Mouse (Mus musculus) heart, embryonic 13.5 days (tissue): ENCODE results near the gene Mrpl51. TPM values are rescaled to one million over a fixed set of nuclear protein-coding genes. Genes with fewer than 3 reads are reported as not detected.
A peak's percentile ranks its signal among the peaks of the same experiment; 100 is the strongest.

Experiments
- ATAC-seq: fragments of 200-750 bp; cut with Nextera tagmentation; 2 replicates; pipeline ENCODE4 v1.8.0; 2017; ENCODE audit warnings: moderate TSS enrichment; ENCODE audit not compliant: insufficient number of reproducible peaks, low FRiP score, low TSS enrichment; ENCODE audit errors: extremely low read depth
- H3K27ac ChIP-seq: fragments of 300-500 bp; sonication (generic); replicated peaks from 2 replicates; pipeline ENCODE4 v1.5.1; 2015; ENCODE audit warnings: moderate library complexity, mild to moderate bottlenecking, inconsistent platforms
- H3K27me3 ChIP-seq: fragments of 300-500 bp; sonication (generic); replicated peaks from 2 replicates; pipeline ENCODE4 v1.6.1; 2015; ENCODE audit warnings: mild to moderate bottlenecking, inconsistent platforms
- H3K36me3 ChIP-seq: fragments of 300-500 bp; sonication (generic); 2 replicates; pipeline ENCODE4 v1.6.1; 2015; ENCODE audit warnings: mild to moderate bottlenecking, inconsistent platforms
- H3K4me1 ChIP-seq: fragments of 300-500 bp; sonication (generic); 2 replicates; pipeline ENCODE4 v1.6.1; 2015; ENCODE audit warnings: inconsistent platforms
- H3K4me2 ChIP-seq: fragments of 300-500 bp; sonication (generic); 2 replicates; pipeline ENCODE4 v1.6.1; 2015; ENCODE audit warnings: inconsistent platforms, mild to moderate bottlenecking, moderate library complexity
- H3K4me3 ChIP-seq: fragments of 300-500 bp; sonication (generic); 2 replicates; pipeline ENCODE4 v1.5.1; 2015; ENCODE audit warnings: moderate library complexity, mild to moderate bottlenecking, inconsistent platforms
- H3K9ac ChIP-seq: fragments of 300-500 bp; sonication (generic); 2 replicates; pipeline ENCODE4 v1.6.1; 2015; ENCODE audit warnings: inconsistent platforms, mild to moderate bottlenecking, moderate library complexity
- H3K9me3 ChIP-seq: fragments of 300-500 bp; sonication (generic); 2 replicates; pipeline ENCODE4 v1.6.1; 2016; ENCODE audit warnings: inconsistent platforms
- WGBS: fragments of 180-500 bp; shearing (Covaris S2); methylation state at CpG from one replicate; pipeline ENCODE4 v1.1.7; 2015; ENCODE audit warnings: mixed read lengths; 5-methylcytosine and 5-hydroxymethylcytosine counted together
- polyA plus RNA-seq: library from polyadenylated mRNA; unstranded; fragments of >200 nt; fragmentation: Nextera tagmentation; extraction: Ambion mirVana; gene quantifications from 2 replicates; pipeline ENCODE4 v1.2.1, GENCODE M21; 2015

The Mrpl51 gene
- polyA plus RNA-seq, 1 experiment from 2014 or later = 219 TPM

- ATAC-seq = no peak
- Histone ChIP-seq H3K36me3 (0 out of 2 replicates have a peak, but pooled peaks cover 30% of the 10 kb centered on the region), H3K27me3 (no peaks in the 10 kb centered on the region; the same call in 1 of the 2 replicates), H3K27ac (no peak overlapping the region), H3K4me1 (peaks cover 9% of the 10 kb centered on the region), H3K9me3 (no peaks in the 10 kb centered on the region), H3K4me2 (no peak overlapping the region), H3K9ac (no peak overlapping the region), H3K4me3 (no peak overlapping the region)
- 86% methylated on average over 20 of the region's 20 CpGs for WGBS
These were observed 29.6 kb downstream of the Mrpl51 start for GRCm38 (mm10) chr6:125221115-125221745.

- H3K27ac ChIP-seq = no peak overlapping the region
- H3K9me3 ChIP-seq = no peaks in the 10 kb centered on the region
- 0 out of 2 replicates have a peak, but pooled peaks cover 30% of the 10 kb centered on the region for H3K36me3 ChIP-seq
- 36% methylated on average over 2 of the region's 2 CpGs for WGBS
- no peaks in the 10 kb centered on the region for H3K4me1 ChIP-seq
- no peaks in the 10 kb centered on the region; the same call in 1 of the 2 replicates for H3K27me3 ChIP-seq
- H3K9ac ChIP-seq = no peak overlapping the region
- no peak overlapping the region for H3K4me3 ChIP-seq
- H3K4me2 ChIP-seq = no peak overlapping the region
- ATAC-seq = no peak
These were observed 30.5 kb downstream of the Mrpl51 start for GRCm38 (mm10) chr6:125222146-125222545.

- H3K9ac ChIP-seq = no peak overlapping the region
- H3K4me2 ChIP-seq = no peak overlapping the region
- no peaks in the 10 kb centered on the region; the same call in 1 of the 2 replicates for H3K27me3 ChIP-seq
- WGBS = 65% methylated on average over 3 of the region's 3 CpGs
- ATAC-seq = no peak
- H3K27ac ChIP-seq = no peak overlapping the region
- H3K4me1 ChIP-seq = no peaks in the 10 kb centered on the region
- H3K9me3 ChIP-seq = no peaks in the 10 kb centered on the region
- H3K36me3 ChIP-seq = 0 out of 2 replicates have a peak, but pooled peaks cover 30% of the 10 kb centered on the region
- H3K4me3 ChIP-seq = no peak overlapping the region
These were observed 31.0 kb downstream of the Mrpl51 start for GRCm38 (mm10) chr6:125222577-125222976.

- H3K9me3 ChIP-seq = no peaks in the 10 kb centered on the region
- 67% methylated on average over 5 of the region's 5 CpGs for whole genome bisulfite sequencing
- no peak overlapping the region for H3K9ac ChIP-seq
- ATAC-seq = no peak
- no peak overlapping the region for H3K4me2 ChIP-seq
- H3K36me3 ChIP-seq = 0 out of 2 replicates have a peak, but pooled peaks cover 21% of the 10 kb centered on the region
- H3K27me3 ChIP-seq = no peaks in the 10 kb centered on the region
- H3K27ac ChIP-seq = no peak overlapping the region
- H3K4me3 ChIP-seq = no peak overlapping the region
- peaks cover 2% of the 10 kb centered on the region; the same call in 1 of the 2 replicates for H3K4me1 ChIP-seq
These were observed 34.0 kb downstream of the Mrpl51 start for GRCm38 (mm10) chr6:125225518-125226115.

- H3K4me2 ChIP-seq = peak overlapping the region; percentile 80
- WGBS = 53% methylated on average over 9 of the region's 9 CpGs
- no peaks in the 10 kb centered on the region for H3K27me3 ChIP-seq
- H3K27ac ChIP-seq = 0 out of 2 replicates have a peak overlapping the region, but pooled peaks have one; percentile 36
- peak overlapping the region; percentile 84 for H3K9ac ChIP-seq
- H3K36me3 ChIP-seq = 0 out of 2 replicates have a peak, but pooled peaks cover 2% of the 10 kb centered on the region
- no peak overlapping the region for H3K4me3 ChIP-seq
- no peak for ATAC-seq
- H3K9me3 ChIP-seq = no peaks in the 10 kb centered on the region
- H3K4me1 ChIP-seq = peaks cover 36% of the 10 kb centered on the region
These were observed 39.0 kb downstream of the Mrpl51 start for GRCm38 (mm10) chr6:125230571-125230970.

- Histone ChIP-seq H3K36me3 (no peaks in the 10 kb centered on the region), H3K9ac (peak within 1 kb of the TSS; percentile 84), H3K4me3 (peak within 1 kb of the TSS; percentile 63), H3K4me1 (peaks cover 36% of the 10 kb centered on the region), H3K27me3 (no peaks in the 10 kb centered on the region), H3K4me2 (peak within 1 kb of the TSS; percentile 80), H3K9me3 (no peaks in the 10 kb centered on the region), H3K27ac (peak within 1 kb of the TSS; percentile 84)
- WGBS = 1% methylated on average over 16 of the region's 16 CpGs
- ATAC-seq = no peak
These were observed 39.8 kb downstream of the Mrpl51 start, which contains the start of gene Tapbpl for GRCm38 (mm10) chr6:125231117-125232044. Gene Tapbpl, minus strand, starts transcription at chr6:125231860.

- ATAC-seq = no peak
- Histone ChIP-seq H3K27me3 (no peaks in the 10 kb centered on the region), H3K4me2 (peak overlapping the region; percentile 80), H3K4me1 (peaks cover 36% of the 10 kb centered on the region), H3K27ac (peak overlapping the region; percentile 84), H3K4me3 (peak overlapping the region; percentile 63), H3K9me3 (no peaks in the 10 kb centered on the region), H3K36me3 (no peaks in the 10 kb centered on the region), H3K9ac (peak overlapping the region; percentile 84)
- WGBS = 43% methylated on average over 4 of the region's 4 CpGs
These were observed 40.4 kb downstream of the Mrpl51 start for GRCm38 (mm10) chr6:125232045-125232437.

GRCm38 (mm10) chr6:125232516-125232915 is 40.9 kb downstream of the Mrpl51 start:
- Histone ChIP-seq H3K36me3 (no peaks in the 10 kb centered on the region), H3K9ac (peak overlapping the region; percentile 84; the same call in 1 of the 2 replicates), H3K27me3 (no peaks in the 10 kb centered on the region), H3K9me3 (no peaks in the 10 kb centered on the region), H3K27ac (peak overlapping the region; percentile 84), H3K4me2 (peak overlapping the region; percentile 80), H3K4me1 (peaks cover 36% of the 10 kb centered on the region), H3K4me3 (no peak overlapping the region)
- no peak for ATAC-seq
- 60% methylated on average over 6 of the region's 6 CpGs for WGBS

GRCm38 (mm10) chr6:125233816-125234519 is 42.4 kb downstream of the Mrpl51 start:
- Histone ChIP-seq H3K9ac (peak overlapping the region; percentile 37; the same call in 1 of the 2 replicates), H3K4me2 (peak overlapping the region; percentile 3; the same call in 1 of the 2 replicates), H3K4me3 (no peak overlapping the region), H3K9me3 (no peaks in the 10 kb centered on the region), H3K27ac (peak overlapping the region; percentile 61), H3K4me1 (peaks cover 36% of the 10 kb centered on the region), H3K27me3 (no peaks in the 10 kb centered on the region), H3K36me3 (no peaks in the 10 kb centered on the region)
- 40% methylated on average over 7 of the region's 7 CpGs for whole genome bisulfite sequencing
- ATAC-seq = no peak

- WGBS = 47% methylated on average over 5 of the region's 5 CpGs
These were observed 42.9 kb downstream of the Mrpl51 start for GRCm38 (mm10) chr6:125234520-125234828.

More at GRCm38 (mm10) chr6:125234520-125234828, 42.9 kb downstream of the Mrpl51 start:
- Histone ChIP-seq H3K4me3 (no peak overlapping the region), H3K4me1 (peaks cover 36% of the 10 kb centered on the region), H3K36me3 (no peaks in the 10 kb centered on the region), H3K4me2 (peak overlapping the region; percentile 3; the same call in 1 of the 2 replicates), H3K27ac (peak overlapping the region; percentile 61), H3K27me3 (no peaks in the 10 kb centered on the region), H3K9me3 (no peaks in the 10 kb centered on the region), H3K9ac (peak overlapping the region; percentile 28; the same call in 1 of the 2 replicates)
- ATAC-seq = no peak
